Mouse (Mus musculus) G1E (cell line): ENCODE results near the gene Mdfi. TPM values are rescaled to one million over a fixed set of nuclear protein-coding genes. Genes with fewer than 3 reads are reported as not detected.
"Not testable (repeated sequence)": the region's sequence is repeated elsewhere in the genome, so short reads cannot be mapped to it uniquely, and the experiment has no call there.

Source experiments
- ATAC-seq: 2 replicates; pipeline ENCODE4 v1.8.0; 2016; ENCODE audit warnings: mild to moderate bottlenecking; ENCODE audit not compliant: insufficient number of reproducible peaks, poor library complexity, low FRiP score, severe bottlenecking; ENCODE audit errors: extremely low read depth
- DNase-seq: peaks from one replicate; pipeline ENCODE4 v3.0.0; 2012; ENCODE audit warnings: low spot score
- H3K27me3 ChIP-seq: 2 replicates; pipeline ENCODE4 v1.6.1; 2012; ENCODE audit warnings: mild to moderate bottlenecking, low read length, inconsistent platforms; ENCODE audit not compliant: insufficient read depth
- H3K36me3 ChIP-seq: replicated peaks from 2 replicates; pipeline ENCODE3; 2012; ENCODE audit warnings: mild to moderate bottlenecking, inconsistent platforms
- H3K4me1 ChIP-seq: 2 replicates; pipeline ENCODE4 v1.6.1; 2012; ENCODE audit warnings: low read depth, low read length, inconsistent platforms, mixed read lengths; ENCODE audit not compliant: insufficient read depth
- H3K4me3 ChIP-seq: 2 replicates; pipeline ENCODE4 v1.5.1; 2012; ENCODE audit warnings: low read depth, mild to moderate bottlenecking, inconsistent platforms, low read length, moderate library complexity, mixed read lengths
- H3K9me3 ChIP-seq: replicated peaks from 2 replicates; pipeline ENCODE4 v1.6.1; 2012; ENCODE audit warnings: inconsistent platforms
- CTCF ChIP-seq: IDR thresholded peaks from 2 replicates; pipeline ENCODE4 v1.5.1; 2012; ENCODE audit warnings: low read depth, low read length, inconsistent platforms, mixed read lengths
- GATA1 ChIP-seq: IDR thresholded peaks from 2 replicates; pipeline ENCODE4 v1.6.1; 2012; ENCODE audit warnings: borderline replicate concordance, low read length, inconsistent platforms, mixed read lengths
- GATA2 ChIP-seq: IDR thresholded peaks from 2 replicates; pipeline ENCODE4 v1.6.1; 2012; ENCODE audit warnings: low read depth, low read length, inconsistent platforms, borderline replicate concordance
- POLR2AphosphoS5 ChIP-seq: IDR thresholded peaks from 2 replicates; pipeline ENCODE4 v1.6.1; 2012; ENCODE audit warnings: low read depth, low read length, inconsistent platforms; ENCODE audit not compliant: insufficient replicate concordance
- TAL1 ChIP-seq: conservative IDR thresholded peaks from 2 replicates; pipeline ENCODE4 v1.6.1; 2012; ENCODE audit warnings: low read depth, low read length, inconsistent platforms, mixed read lengths
- polyA plus RNA-seq: library from polyadenylated mRNA; stranded (reverse); fragments of >175 nt; gene quantifications from 2 replicates; pipeline ENCODE4 v1.2.3, GENCODE M21; 2012
- total RNA-seq, 2 experiments: library from RNA; stranded (forward) in 1 of 2; stranded (reverse) in 1 of 2; fragments of 200-1000 nt in 1 of 2; fragments of >200 nt in 1 of 2; fragmentation: Nextera tagmentation in 1 of 2; gene quantifications; 2 replicates each; pipeline ENCODE4 v1.2.3; 2014 to 2017

Gene Mdfi
- total and polyA plus RNA-seq, 3 experiments, result 0.05 TPM; not detected in 2

DNA sequence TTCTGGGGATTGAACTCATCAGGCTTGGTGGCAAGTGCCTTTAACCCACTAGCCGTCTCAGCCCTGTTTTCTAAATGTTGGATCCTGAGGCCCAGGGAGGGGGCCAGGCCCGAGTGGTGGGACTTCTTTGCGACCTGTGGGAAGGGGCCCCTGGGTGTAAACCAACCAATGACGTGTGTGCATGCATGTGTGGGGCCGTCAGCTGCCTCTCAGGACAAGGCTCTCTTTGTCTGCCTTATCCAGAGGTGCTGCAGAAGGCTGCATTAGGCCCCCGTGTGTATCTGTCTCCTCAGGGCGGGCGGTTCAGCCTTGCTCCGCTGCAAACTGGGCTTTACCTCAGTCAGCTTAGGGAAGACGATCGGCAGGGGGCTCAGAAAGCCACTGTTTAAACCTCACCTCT is 28.9 kb upstream of the Mdfi start:
- peaks cover 37% of the 10 kb centered on the region for H3K9me3 ChIP-seq
- no peaks in the 10 kb centered on the region; the same call in 1 of the 2 replicates for H3K4me1 ChIP-seq
- H3K4me3 ChIP-seq, result no peak overlapping the region
- DNase-seq (no peak), ATAC-seq (no peak)
- TF ChIP-seq CTCF (no peak), GATA2 (no peak), TAL1 (no peak), GATA1 (no peak), POLR2AphosphoS5 (no peak)
- H3K36me3 ChIP-seq, result peaks cover 6% of the 10 kb centered on the region
- H3K27me3 ChIP-seq, result no peaks in the 10 kb centered on the region; the same call in 1 of the 2 replicates

DNA sequence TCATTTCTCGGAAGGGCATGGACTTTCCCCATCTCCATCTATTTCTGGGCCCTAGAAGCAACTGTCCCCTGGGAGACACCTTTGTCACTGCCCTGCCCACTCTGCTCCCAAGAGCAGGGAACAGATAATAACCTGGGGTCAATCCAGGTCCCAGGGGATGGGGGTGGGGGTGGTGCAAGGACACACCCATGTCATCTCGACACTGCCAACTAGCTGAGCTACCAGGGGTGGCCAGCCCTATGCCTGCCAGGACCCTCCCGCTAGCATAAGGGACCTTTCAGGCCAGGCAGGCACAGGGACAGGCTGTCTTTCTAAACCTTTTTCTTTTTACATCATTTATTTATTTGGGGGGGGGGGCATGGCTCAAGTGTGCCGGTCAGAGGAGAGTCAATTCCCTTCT is 28.5 kb upstream of the Mdfi start:
- H3K36me3 ChIP-seq, result peaks cover 2% of the 10 kb centered on the region
- ATAC-seq, result no peak

DNA sequence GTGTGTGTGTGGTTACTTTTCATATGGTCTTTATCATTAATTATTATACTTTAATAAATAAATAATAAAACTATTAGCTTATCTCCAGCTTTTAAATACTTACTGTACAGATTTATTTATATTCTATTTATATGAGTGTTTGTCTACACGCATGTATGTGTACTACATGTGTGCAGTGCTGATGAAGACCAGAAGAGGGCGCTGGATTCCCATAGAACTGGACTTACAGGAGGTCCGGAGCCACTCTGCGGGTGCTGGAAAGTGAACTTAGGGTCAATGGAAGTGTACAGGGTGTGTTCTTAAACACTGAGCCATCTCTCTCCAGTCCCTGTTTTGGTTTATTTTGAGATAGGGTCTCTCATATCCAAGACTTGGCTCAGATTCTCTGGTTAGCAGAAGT is 21.1 kb upstream of the Mdfi start:
- ATAC-seq, result no peak
- TF ChIP-seq TAL1 (no peak), POLR2AphosphoS5 (no peak), GATA1 (no peak), GATA2 (no peak), CTCF (no peak)
- H3K36me3 ChIP-seq, result no peaks in the 10 kb centered on the region
- H3K4me1 ChIP-seq, result no peaks in the 10 kb centered on the region
- DNase-seq, result no peak
- peaks cover 16% of the 10 kb centered on the region for H3K9me3 ChIP-seq
- H3K4me3 ChIP-seq, result no peak overlapping the region
- no peaks in the 10 kb centered on the region for H3K27me3 ChIP-seq

More for the DNA sequence above, 28.5 kb upstream of the Mdfi start:
- DNase-seq, result no peak
- no peaks in the 10 kb centered on the region; the same call in 1 of the 2 replicates for H3K27me3 ChIP-seq
- H3K4me1 ChIP-seq, result no peaks in the 10 kb centered on the region; the same call in 1 of the 2 replicates
- TF ChIP-seq GATA2 (no peak), GATA1 (no peak), CTCF (no peak), TAL1 (no peak), POLR2AphosphoS5 (no peak)
- H3K4me3 ChIP-seq, result no peak overlapping the region
- H3K9me3 ChIP-seq, result peaks cover 33% of the 10 kb centered on the region

DNA sequence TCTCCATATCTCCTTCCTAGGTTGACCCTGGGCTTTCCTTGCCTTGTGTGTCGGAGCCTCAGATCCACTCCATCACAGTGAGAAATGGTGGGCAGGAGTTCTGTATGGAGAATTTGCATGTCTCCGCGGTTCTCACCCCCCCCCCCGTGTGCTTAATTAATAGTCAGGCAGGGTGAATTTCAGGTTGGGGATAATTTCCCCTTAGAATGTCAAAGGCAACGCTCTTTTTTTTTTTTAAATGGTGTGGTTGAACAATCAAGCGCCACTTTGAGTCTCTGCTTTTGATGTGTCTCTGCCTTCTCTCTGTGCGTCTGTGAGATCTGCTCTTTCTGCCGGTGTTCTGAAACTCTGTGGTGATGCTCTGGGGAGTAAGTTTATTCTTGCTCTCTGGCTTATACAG is 20.4 kb upstream of the Mdfi start:
- TF ChIP-seq CTCF (no peak), TAL1 (no peak), GATA1 (no peak), GATA2 (no peak), POLR2AphosphoS5 (no peak)
- no peak for ATAC-seq
- Histone ChIP-seq H3K9me3 (peaks cover 16% of the 10 kb centered on the region), H3K36me3 (no peaks in the 10 kb centered on the region), H3K4me3 (no peak overlapping the region), H3K4me1 (no peaks in the 10 kb centered on the region), H3K27me3 (no peaks in the 10 kb centered on the region)
- no peak for DNase-seq

DNA sequence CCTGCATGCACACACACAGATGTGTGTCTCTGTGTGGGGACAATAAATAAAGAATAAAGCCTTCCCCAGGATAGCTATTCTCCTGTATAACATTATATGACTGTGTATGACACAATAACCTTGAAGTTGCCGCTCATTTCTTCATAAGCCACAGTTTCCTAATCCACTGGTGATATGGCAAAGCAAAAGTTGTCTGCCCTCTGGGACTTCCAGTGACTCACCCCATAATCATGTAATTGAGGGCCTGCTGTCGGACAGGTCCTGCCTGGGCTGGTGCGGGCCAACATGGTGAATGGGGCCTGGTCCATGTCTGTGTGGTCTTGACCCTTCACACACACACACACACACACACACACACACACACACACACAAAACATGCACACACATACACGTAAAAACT is 19.3 kb upstream of the Mdfi start:
- ATAC-seq (no peak), DNase-seq (no peak)
- Histone ChIP-seq H3K4me1 (no peaks in the 10 kb centered on the region), H3K27me3 (no peaks in the 10 kb centered on the region), H3K36me3 (no peaks in the 10 kb centered on the region), H3K9me3 (peaks cover 9% of the 10 kb centered on the region), H3K4me3 (no peak overlapping the region)
- TF ChIP-seq CTCF (no peak), GATA1 (no peak), GATA2 (no peak), TAL1 (no peak), POLR2AphosphoS5 (no peak)

DNA sequence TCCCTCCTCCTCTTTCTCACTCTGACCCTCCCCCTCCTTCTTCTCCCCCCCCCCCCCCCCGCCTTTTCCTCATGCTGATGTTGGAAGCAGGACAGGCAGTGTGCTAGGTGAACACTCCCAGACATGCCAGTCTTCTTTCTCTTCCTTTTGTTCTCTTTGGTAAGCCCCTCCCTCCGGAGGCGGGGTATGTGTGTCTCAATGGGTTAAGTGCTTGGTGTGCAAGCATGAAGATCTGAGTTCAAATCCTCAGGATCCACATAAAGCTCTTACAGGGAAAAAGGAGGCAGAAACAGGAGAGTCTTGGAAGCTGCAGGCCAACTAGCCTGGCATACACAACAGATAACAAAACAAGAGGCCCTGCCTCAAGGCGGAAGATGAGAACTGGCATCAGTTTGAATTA is 18.8 kb upstream of the Mdfi start:
- TF ChIP-seq GATA1, result no peak
- TF ChIP-seq TAL1, result no peak
- TF ChIP-seq CTCF, result no peak
- TF ChIP-seq GATA2, result no peak
- TF ChIP-seq POLR2AphosphoS5, result no peak
- no peaks in the 10 kb centered on the region for H3K4me1 ChIP-seq
- DNase-seq (no peak), ATAC-seq (no peak)
- H3K36me3 ChIP-seq, result no peaks in the 10 kb centered on the region
- peaks cover 8% of the 10 kb centered on the region; the same call in 1 of the 2 replicates for H3K9me3 ChIP-seq
- H3K27me3 ChIP-seq, result no peaks in the 10 kb centered on the region
- no peak overlapping the region for H3K4me3 ChIP-seq

DNA sequence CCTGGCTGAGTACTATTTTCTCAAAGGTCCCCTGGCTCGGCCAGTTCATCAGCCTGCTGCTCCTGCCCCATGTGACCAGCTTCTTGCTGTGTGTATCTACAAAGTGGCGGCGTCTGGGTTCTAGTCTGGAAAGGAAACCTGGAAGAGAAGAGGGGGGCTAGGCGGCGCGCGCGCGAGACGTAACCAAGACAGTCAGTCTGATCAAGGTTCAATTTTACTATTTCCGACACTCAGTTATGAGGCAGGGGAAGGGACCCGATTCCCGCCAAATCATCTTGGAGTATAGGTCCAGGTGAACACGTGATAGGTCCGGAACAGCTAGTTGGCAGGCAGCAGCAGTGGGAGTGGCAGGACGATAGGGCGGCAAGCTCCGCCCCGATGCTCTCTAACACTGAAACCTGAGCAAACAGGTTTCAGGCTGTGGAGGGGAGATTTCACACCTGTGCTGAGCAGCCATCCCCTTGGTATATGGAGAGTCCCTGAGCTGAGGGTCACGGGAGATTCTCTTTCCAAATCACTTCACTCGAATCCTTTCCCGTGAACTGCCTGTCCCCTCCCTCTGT is 17.4 kb upstream of the Mdfi start:
- not testable (repeated sequence) for H3K4me1 ChIP-seq, H3K9me3 ChIP-seq, DNase-seq, H3K4me3 ChIP-seq, H3K36me3 ChIP-seq, H3K27me3 ChIP-seq, ATAC-seq
